Mouse (Mus musculus) intestine, embryonic 16.5 days (tissue): ENCODE measurements around the gene Mob4. TPM values are rescaled to one million over a fixed set of nuclear protein-coding genes. Genes with fewer than 3 reads are reported as not detected.

ENCODE experiments used
- ATAC-seq: fragments of 200-750 bp; cut with Nextera tagmentation; 2 replicates; pipeline ENCODE4 v1.8.0; 2017; ENCODE audit warnings: moderate TSS enrichment, moderate library complexity
- H3K27ac ChIP-seq: fragments of 300-500 bp; sonication (generic); 2 replicates; pipeline ENCODE4 v1.5.1; 2014; ENCODE audit warnings: mild to moderate bottlenecking, low read length
- H3K27me3 ChIP-seq: fragments of 300-500 bp; sonication (generic); replicated peaks from 2 replicates; pipeline ENCODE4 v1.6.1; 2014; ENCODE audit warnings: low read length, control low read depth, mixed read lengths; ENCODE audit not compliant: control insufficient read depth, insufficient read depth
- H3K36me3 ChIP-seq: fragments of 300-500 bp; sonication (generic); 2 replicates; pipeline ENCODE4 v1.6.1; 2014; ENCODE audit warnings: low read length, control low read depth; ENCODE audit not compliant: control insufficient read depth, insufficient read depth
- H3K4me1 ChIP-seq: fragments of 300-500 bp; sonication (generic); 2 replicates; pipeline ENCODE4 v1.6.1; 2014; ENCODE audit warnings: low read length, control low read depth, mixed read lengths; ENCODE audit not compliant: control insufficient read depth, insufficient read depth
- H3K4me2 ChIP-seq: fragments of 300-500 bp; sonication (generic); 2 replicates; pipeline ENCODE4 v1.6.1; 2014; ENCODE audit warnings: low read depth, low read length, control low read depth
- H3K4me3 ChIP-seq: fragments of 300-500 bp; sonication (generic); 2 replicates; pipeline ENCODE4 v1.5.1; 2014; ENCODE audit warnings: mild to moderate bottlenecking, low read length
- H3K9ac ChIP-seq: fragments of 300-500 bp; sonication (generic); 2 replicates; pipeline ENCODE4 v1.6.1; 2014; ENCODE audit warnings: low read depth, low read length
- H3K9me3 ChIP-seq: fragments of 300-500 bp; sonication (generic); 2 replicates; pipeline ENCODE4 v1.6.1; 2016; ENCODE audit warnings: low read length, control low read depth; ENCODE audit not compliant: control insufficient read depth
- WGBS: fragments of 180-500 bp; shearing (Covaris S2); extraction: QIAGEN DNeasy Blood & Tissue Kit; methylation state at CpG from one replicate; pipeline ENCODE4 v1.1.7; 2014; 5-methylcytosine and 5-hydroxymethylcytosine counted together
- polyA plus RNA-seq: library from polyadenylated mRNA; unstranded; fragments of >200 nt; fragmentation: Nextera tagmentation; extraction: Ambion mirVana; gene quantifications from 2 replicates; pipeline ENCODE4 v1.2.1, GENCODE M21; 2015

Gene Mob4
- polyA plus RNA-seq, 1 experiment from 2014 or later, result 155 TPM

- H3K27me3 ChIP-seq, result no peaks in the 10 kb centered on the region
- no peak overlapping the region for H3K9ac ChIP-seq
- WGBS, result 93% methylated on average over 4 of the region's 4 CpGs
- 0 out of 2 replicates have a peak, but pooled peaks cover 5% of the 10 kb centered on the region for H3K9me3 ChIP-seq
- peaks cover 5% of the 10 kb centered on the region; the same call in 1 of the 2 replicates for H3K36me3 ChIP-seq
- no peak overlapping the region for H3K4me3 ChIP-seq
- no peak overlapping the region for H3K4me2 ChIP-seq
- H3K27ac ChIP-seq, result no peak overlapping the region
- ATAC-seq, result no peak
- no peaks in the 10 kb centered on the region for H3K4me1 ChIP-seq
These were observed 37.6 kb downstream of the Mob4 start for GRCm38 (mm10) chr1:55168591-55168990.

GRCm38 (mm10) chr1:55171361-55172325 lies 40.6 kb downstream of the Mob4 start:
- no peak overlapping the region for H3K4me2 ChIP-seq
- 0 out of 2 replicates have a peak, but pooled peaks cover 5% of the 10 kb centered on the region for H3K9me3 ChIP-seq
- H3K27me3 ChIP-seq, result no peaks in the 10 kb centered on the region
- H3K27ac ChIP-seq, result peak overlapping the region; percentile 92
- WGBS, result 64% methylated on average over 22 of the region's 22 CpGs
- ATAC-seq, result no peak
- peak overlapping the region; percentile 14 for H3K4me3 ChIP-seq
- H3K36me3 ChIP-seq, result peaks cover 5% of the 10 kb centered on the region; the same call in 1 of the 2 replicates
- peak overlapping the region; percentile 44; the same call in 1 of the 2 replicates for H3K9ac ChIP-seq
- no peaks in the 10 kb centered on the region for H3K4me1 ChIP-seq

- Histone ChIP-seq H3K4me3 (no peak overlapping the region), H3K27me3 (no peaks in the 10 kb centered on the region), H3K27ac (peak overlapping the region; percentile 92), H3K36me3 (peaks cover 5% of the 10 kb centered on the region; the same call in 1 of the 2 replicates), H3K4me2 (no peak overlapping the region), H3K9me3 (0 out of 2 replicates have a peak, but pooled peaks cover 5% of the 10 kb centered on the region), H3K9ac (no peak overlapping the region), H3K4me1 (no peaks in the 10 kb centered on the region)
- peak; percentile 95 for ATAC-seq
- WGBS, result 59% methylated on average over 10 of the region's 10 CpGs
These were observed 42.9 kb downstream of the Mob4 start for GRCm38 (mm10) chr1:55173720-55174557.

GRCm38 (mm10) chr1:55174558-55175034 lies 43.6 kb downstream of the Mob4 start:
- H3K36me3 ChIP-seq, result peaks cover 5% of the 10 kb centered on the region; the same call in 1 of the 2 replicates
- H3K9me3 ChIP-seq, result no peaks in the 10 kb centered on the region
- ATAC-seq, result peak; percentile 54
- H3K4me2 ChIP-seq, result no peak overlapping the region
- no peak overlapping the region for H3K9ac ChIP-seq
- no peaks in the 10 kb centered on the region for H3K4me1 ChIP-seq
- no peak overlapping the region for H3K4me3 ChIP-seq
- no peaks in the 10 kb centered on the region for H3K27me3 ChIP-seq
- H3K27ac ChIP-seq, result peak overlapping the region; percentile 87
- 18% methylated on average over 3 of the region's 3 CpGs for WGBS

GRCm38 (mm10) chr1:55179917-55180566 lies 49.0 kb downstream of the Mob4 start:
- no peak overlapping the region for H3K4me2 ChIP-seq
- 86% methylated on average over 5 of the region's 5 CpGs for WGBS
- peaks cover 3% of the 10 kb centered on the region; the same call in 1 of the 2 replicates for H3K36me3 ChIP-seq
- H3K9ac ChIP-seq, result no peak overlapping the region
- H3K27me3 ChIP-seq, result no peaks in the 10 kb centered on the region
- H3K9me3 ChIP-seq, result 0 out of 2 replicates have a peak, but pooled peaks cover 7% of the 10 kb centered on the region
- no peak for ATAC-seq
- H3K4me3 ChIP-seq, result no peak overlapping the region
- no peaks in the 10 kb centered on the region for H3K4me1 ChIP-seq
- no peak overlapping the region for H3K27ac ChIP-seq

- Histone ChIP-seq H3K9me3 (0 out of 2 replicates have a peak, but pooled peaks cover 7% of the 10 kb centered on the region), H3K36me3 (peaks cover 3% of the 10 kb centered on the region; the same call in 1 of the 2 replicates), H3K4me3 (no peak overlapping the region), H3K9ac (no peak overlapping the region), H3K27me3 (no peaks in the 10 kb centered on the region), H3K27ac (no peak overlapping the region; the same call in 1 of the 2 replicates), H3K4me1 (no peaks in the 10 kb centered on the region), H3K4me2 (no peak overlapping the region)
- WGBS, result 65% methylated on average over 5 of the region's 5 CpGs
- ATAC-seq, result peak; percentile 39; the same call in 1 of the 2 replicates
These were observed 51.4 kb downstream of the Mob4 start for GRCm38 (mm10) chr1:55182392-55182791.

GRCm38 (mm10) chr1:55185718-55186117 lies 54.7 kb downstream of the Mob4 start:
- 0 out of 2 replicates have a peak, but pooled peaks cover 4% of the 10 kb centered on the region for H3K9me3 ChIP-seq
- no peaks in the 10 kb centered on the region for H3K4me1 ChIP-seq
- H3K4me2 ChIP-seq, result no peak overlapping the region
- H3K4me3 ChIP-seq, result no peak overlapping the region
- no peak overlapping the region for H3K27ac ChIP-seq
- H3K27me3 ChIP-seq, result no peaks in the 10 kb centered on the region
- H3K9ac ChIP-seq, result no peak overlapping the region
- 86% methylated on average over 6 of the region's 6 CpGs for WGBS
- 0 out of 2 replicates have a peak, but pooled peaks cover 2% of the 10 kb centered on the region for H3K36me3 ChIP-seq
- ATAC-seq, result no peak

- no peaks in the 10 kb centered on the region for H3K27me3 ChIP-seq
- H3K4me2 ChIP-seq, result no peak overlapping the region
- H3K36me3 ChIP-seq, result no peaks in the 10 kb centered on the region
- no peak overlapping the region for H3K27ac ChIP-seq
- H3K4me1 ChIP-seq, result no peaks in the 10 kb centered on the region; the same call in 1 of the 2 replicates
- no peak overlapping the region for H3K4me3 ChIP-seq
- WGBS, result 33% methylated on average over 11 of the region's 11 CpGs
- no peak for ATAC-seq
- H3K9ac ChIP-seq, result no peak overlapping the region
- H3K9me3 ChIP-seq, result no peaks in the 10 kb centered on the region
These were observed 55.7 kb downstream of the Mob4 start for GRCm38 (mm10) chr1:55186592-55187210.
